Mouse (Mus musculus): ENCODE measurements around the gene Olfr155. TPM values are rescaled to one million over a fixed set of nuclear protein-coding genes. Genes with fewer than 3 reads are reported as not detected.

The Olfr155 gene
- polyA plus RNA-seq, 1 experiment from 2014 or later, result not detected

GRCm38 (mm10) chr4:43903690-43904089 lies 52.3 kb downstream of the Olfr155 start:
- WGBS, result 85% methylated on average over 7 of the region's 7 CpGs
- Histone ChIP-seq H3K4me2 (no peak overlapping the region), H3K36me3 (replicated peaks) (peaks cover 13% of the 10 kb centered on the region), H3K9me3 (no peaks in the 10 kb centered on the region), H3K9ac (no peak overlapping the region), H3K4me1 (no peaks in the 10 kb centered on the region), H3K4me3 (replicated peaks) (no peak overlapping the region), H3K27ac (no peak overlapping the region), H3K27me3 (no peaks in the 10 kb centered on the region)
- ATAC-seq (ENCODE audit: low FRiP score), result no peak

GRCm38 (mm10) chr4:43906443-43906842 lies 55.1 kb downstream of the Olfr155 start:
- no peak overlapping the region for H3K4me2 ChIP-seq
- 39% methylated on average over 6 of the region's 6 CpGs for WGBS
- no peaks in the 10 kb centered on the region for H3K4me1 ChIP-seq
- no peak overlapping the region for H3K9ac ChIP-seq
- peaks cover 17% of the 10 kb centered on the region for H3K36me3 ChIP-seq (replicated peaks)
- no peak overlapping the region for H3K4me3 ChIP-seq (replicated peaks)
- H3K9me3 ChIP-seq, result no peaks in the 10 kb centered on the region
- no peaks in the 10 kb centered on the region for H3K27me3 ChIP-seq
- H3K27ac ChIP-seq, result no peak overlapping the region
- ATAC-seq (ENCODE audit: low FRiP score), result no peak

Other genes starting within 250 kb of the Olfr155 start
- 11.6 and 14.9 TPM in 2 replicates for gene Npr2, start 219.6 kb upstream of the Olfr155 start, polyA plus RNA-seq (2016; fragmentation: Nextera tagmentation; extraction: Ambion mirVana)
- 4.3 and 4.6 TPM in 2 replicates for gene Spag8, start 198.0 kb upstream of the Olfr155 start, polyA plus RNA-seq (2016; fragmentation: Nextera tagmentation; extraction: Ambion mirVana)
- 69.5 and 71.2 TPM in 2 replicates for gene Hint2, start 195.1 kb upstream of the Olfr155 start, polyA plus RNA-seq (2016; fragmentation: Nextera tagmentation; extraction: Ambion mirVana)
- gene Tmem8b, start 182.6 kb upstream of the Olfr155 start, polyA plus RNA-seq (2016; fragmentation: Nextera tagmentation; extraction: Ambion mirVana), result 12.8 and 13.1 TPM in 2 replicates
- gene Fam221b, start 182.4 kb upstream of the Olfr155 start, polyA plus RNA-seq (2016; fragmentation: Nextera tagmentation; extraction: Ambion mirVana), result 2.8 and 3.3 TPM in 2 replicates
- not detected in 2 replicates for gene Olfr70, start 150.8 kb upstream of the Olfr155 start, polyA plus RNA-seq (2016; fragmentation: Nextera tagmentation; extraction: Ambion mirVana)
- gene Olfr71, start 141.3 kb upstream of the Olfr155 start, polyA plus RNA-seq (2016; fragmentation: Nextera tagmentation; extraction: Ambion mirVana), result 0.09 TPM in 1 of 2 replicates, not detected in the other
- 0.13 TPM in 1 of 2 replicates, not detected in the other for gene Hrct1, start 124.4 kb upstream of the Olfr155 start, polyA plus RNA-seq (2016; fragmentation: Nextera tagmentation; extraction: Ambion mirVana)
- gene Spaar, start 121.5 kb upstream of the Olfr155 start, polyA plus RNA-seq (2016; fragmentation: Nextera tagmentation; extraction: Ambion mirVana), result not detected in 2 replicates
- gene Olfr159, start 80.6 kb upstream of the Olfr155 start, polyA plus RNA-seq (2016; fragmentation: Nextera tagmentation; extraction: Ambion mirVana), result not detected in 2 replicates
- not detected in 2 replicates for gene Olfr156, start 27.7 kb upstream of the Olfr155 start, polyA plus RNA-seq (2016; fragmentation: Nextera tagmentation; extraction: Ambion mirVana)
- gene Olfr157, start 11.4 kb upstream of the Olfr155 start, polyA plus RNA-seq (2016; fragmentation: Nextera tagmentation; extraction: Ambion mirVana), result not detected in 2 replicates
- 8.9 and 11.3 TPM in 2 replicates for gene Reck, start 24.0 kb downstream of the Olfr155 start, polyA plus RNA-seq (2016; fragmentation: Nextera tagmentation; extraction: Ambion mirVana)
- 56.9 and 61.7 TPM in 2 replicates for gene Glipr2, start 105.8 kb downstream of the Olfr155 start, polyA plus RNA-seq (2016; fragmentation: Nextera tagmentation; extraction: Ambion mirVana)
- gene Ccin, start 131.9 kb downstream of the Olfr155 start, polyA plus RNA-seq (2016; fragmentation: Nextera tagmentation; extraction: Ambion mirVana), result 0.09 TPM in 1 of 2 replicates, not detected in the other
- gene Clta, start 152.9 kb downstream of the Olfr155 start, polyA plus RNA-seq (2016; fragmentation: Nextera tagmentation; extraction: Ambion mirVana), result 235 and 238 TPM in 2 replicates
- gene Gne, start 232.6 kb downstream of the Olfr155 start, polyA plus RNA-seq (2016; fragmentation: Nextera tagmentation; extraction: Ambion mirVana), result 20.1 and 21.2 TPM in 2 replicates